Mouse (Mus musculus): Measurements from ENCODE around the gene Ces4a. TPM values are rescaled to one million over a fixed set of nuclear protein-coding genes. Genes with fewer than 3 reads are reported as not detected.
"Not testable (repeated sequence)": the region's sequence is repeated elsewhere in the genome, so short reads cannot be mapped to it uniquely, and the experiment has no call there.

The Ces4a gene
- total RNA-seq (2015), result not detected in 2 replicates
- not detected in 2 replicates for total RNA-seq (2017)

GRCm38 (mm10) chr8:105131509-105131908 is at the start of gene Ces4a:
Gene Ces4a (plus strand): TSS chr8:105131800.
- no peak for ATAC-seq (ENCODE audit: poor library complexity, severe bottlenecking)

- no peak for ATAC-seq (ENCODE audit: poor library complexity, severe bottlenecking)
Observed at GRCm38 (mm10) chr8:105083449-105084050, 48.0 kb upstream of the Ces4a start, which contains the start of gene Ces3b. Gene Ces3b (plus strand): TSS chr8:105083753.

GRCm38 (mm10) chr8:105088166-105088565 is 43.4 kb upstream of the Ces4a start:
- not testable (repeated sequence) for ATAC-seq (ENCODE audit: poor library complexity, severe bottlenecking)

DNA sequence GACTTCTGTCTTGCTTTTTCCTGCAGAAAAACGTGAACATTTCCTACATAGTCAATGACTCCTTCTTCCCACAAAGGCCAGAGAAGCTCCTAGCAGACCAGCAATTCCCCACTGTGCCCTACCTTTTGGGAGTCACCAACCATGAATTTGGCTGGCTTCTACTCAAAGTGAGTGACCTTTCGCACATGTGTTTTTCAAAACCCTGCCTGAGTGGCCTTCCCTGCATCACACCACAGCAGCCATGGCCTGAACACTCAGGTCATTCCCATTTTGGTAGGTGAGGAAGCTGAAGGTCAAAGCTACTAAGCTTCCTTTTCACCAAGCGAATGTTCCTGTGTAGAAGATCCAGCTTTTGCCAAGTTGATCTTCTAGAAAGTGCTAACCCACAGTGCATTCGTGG is 43.0 kb upstream of the Ces4a start:
- no peak for ATAC-seq (ENCODE audit: poor library complexity, severe bottlenecking)

DNA sequence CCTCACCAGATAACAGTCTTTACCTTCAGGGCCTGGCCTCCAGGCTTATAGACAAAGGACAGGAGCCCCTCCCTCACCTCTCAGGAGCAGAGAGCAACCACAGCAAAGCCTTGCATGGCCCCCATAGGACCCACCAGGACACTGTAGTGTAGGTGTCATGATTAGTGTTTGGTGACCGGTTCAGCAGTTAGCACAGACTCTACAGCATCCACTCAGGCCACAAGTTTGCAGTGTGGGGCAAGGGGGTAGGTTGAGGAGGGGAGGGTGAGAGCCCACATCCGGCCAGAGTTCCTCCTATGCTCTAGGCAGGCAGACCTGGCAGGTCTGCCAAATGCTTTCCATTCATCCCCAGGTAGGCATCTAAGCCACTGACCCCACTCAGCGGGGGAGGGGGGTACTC is 37.6 kb upstream of the Ces4a start:
- ATAC-seq (ENCODE audit: poor library complexity, severe bottlenecking), result no peak

GRCm38 (mm10) chr8:105102101-105102785 is 29.4 kb upstream of the Ces4a start:
- not testable (repeated sequence) for ATAC-seq (ENCODE audit: poor library complexity, severe bottlenecking)

DNA sequence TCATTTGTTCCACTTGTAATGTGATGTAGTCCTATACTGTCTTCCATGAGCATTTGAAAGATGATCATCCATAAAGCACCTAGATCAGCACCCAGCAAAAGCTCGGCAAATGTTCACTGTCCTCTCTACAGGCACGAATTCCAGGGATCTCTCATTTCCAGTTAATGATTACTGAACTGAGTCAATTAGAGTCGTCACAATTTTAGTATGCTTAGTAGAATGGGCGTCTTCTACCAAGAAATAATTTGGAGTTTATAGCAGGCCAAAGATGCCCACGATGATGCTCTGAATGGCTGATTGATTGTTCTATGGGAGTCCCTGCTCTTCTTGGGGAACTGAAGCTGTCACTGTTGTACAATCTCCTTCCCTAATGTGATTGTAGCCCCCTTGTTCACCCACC is 27.9 kb upstream of the Ces4a start:
- ATAC-seq (ENCODE audit: poor library complexity, severe bottlenecking), result not testable (repeated sequence)

- no peak for ATAC-seq (ENCODE audit: poor library complexity, severe bottlenecking)
Observed at GRCm38 (mm10) chr8:105104220-105104619, 27.4 kb upstream of the Ces4a start.

- ATAC-seq (ENCODE audit: poor library complexity, severe bottlenecking), result no peak
Observed at GRCm38 (mm10) chr8:105129864-105130263, 1.7 kb upstream of the Ces4a start.

DNA sequence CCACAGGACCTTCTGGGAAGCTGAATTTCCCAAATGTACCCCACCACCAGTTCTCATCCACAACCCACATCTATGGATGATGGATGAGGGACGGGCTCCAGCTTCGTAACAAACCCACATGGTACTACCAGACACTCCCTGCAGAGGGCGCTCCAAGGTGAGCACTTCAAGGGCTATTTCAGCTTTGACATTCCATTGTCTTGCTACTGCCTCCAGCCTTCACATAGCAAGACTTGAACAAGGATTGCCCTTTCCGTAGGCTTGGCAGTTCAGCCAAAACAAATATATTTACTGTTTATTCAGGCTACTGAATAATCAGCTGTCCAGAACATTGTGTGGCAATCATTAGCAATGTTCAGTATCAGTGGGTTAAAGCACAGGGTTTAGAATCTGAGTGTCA is 6.8 kb downstream of the Ces4a start:
- peak; percentile 84 for ATAC-seq (ENCODE audit: poor library complexity, severe bottlenecking)

DNA sequence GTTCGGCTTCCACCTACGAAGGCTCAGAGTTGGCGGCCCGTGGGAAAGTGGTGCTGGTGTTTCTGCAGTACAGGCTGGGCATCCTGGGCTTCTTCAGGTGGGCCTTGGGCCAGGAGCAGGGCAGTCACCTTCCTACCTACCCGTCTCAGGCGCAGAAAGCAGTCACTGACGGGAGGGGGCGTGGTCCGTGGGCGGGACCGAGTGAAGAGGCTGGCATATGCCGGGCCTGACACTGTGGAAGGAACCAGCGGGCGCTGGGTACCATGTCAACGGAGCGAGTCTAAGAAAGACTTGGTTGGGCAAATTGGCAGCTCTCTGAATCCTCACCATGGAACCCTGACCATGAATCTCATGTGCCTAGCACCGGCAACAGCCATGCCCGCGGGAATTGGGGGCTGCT is 10.8 kb downstream of the Ces4a start:
- ATAC-seq (ENCODE audit: poor library complexity, severe bottlenecking), result 0 out of 2 replicates have a peak, but pooled peaks have one; percentile 38

DNA sequence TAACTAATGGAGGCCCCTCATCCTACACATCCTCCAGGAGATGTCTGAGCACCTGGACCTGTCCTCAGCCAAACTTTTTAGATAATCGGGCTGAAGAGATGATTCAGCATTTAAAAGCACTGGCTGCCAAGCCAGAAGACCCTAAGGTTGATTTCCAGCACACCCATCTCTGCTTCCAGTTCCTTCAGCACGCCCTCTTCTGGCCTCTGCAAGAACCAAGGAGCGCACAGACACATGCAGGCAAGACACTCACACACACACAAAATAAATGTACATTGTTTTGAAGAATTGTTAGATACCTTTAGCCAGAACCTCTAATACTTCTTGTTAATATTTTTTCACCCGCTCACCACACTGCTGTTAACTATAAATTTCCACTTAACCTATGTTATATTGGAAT is 20.1 kb downstream of the Ces4a start:
- ATAC-seq (ENCODE audit: poor library complexity, severe bottlenecking), result no peak

GRCm38 (mm10) chr8:105152623-105153398 is 21.2 kb downstream of the Ces4a start:
- ATAC-seq (ENCODE audit: poor library complexity, severe bottlenecking), result no peak

DNA sequence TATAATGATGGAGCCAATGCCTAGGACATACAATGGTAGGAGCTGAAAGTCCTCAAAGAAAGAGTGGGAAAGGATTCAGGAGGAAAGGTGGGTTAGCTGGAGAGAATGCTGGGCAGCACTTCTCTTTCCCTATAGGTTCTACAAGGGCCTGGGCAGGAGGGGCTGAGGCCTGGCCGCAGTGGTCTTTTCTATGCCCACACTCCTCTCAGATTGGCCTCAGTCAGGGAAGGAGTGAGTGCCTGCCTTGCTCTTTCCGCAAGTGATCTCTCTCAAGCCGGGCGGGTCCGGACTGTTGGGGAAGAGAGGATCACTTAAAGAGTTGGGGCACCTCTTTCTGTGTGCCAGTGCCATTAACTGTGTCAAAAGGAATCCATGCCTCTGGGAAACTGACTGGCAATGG is 22.7 kb downstream of the Ces4a start:
- no peak for ATAC-seq (ENCODE audit: poor library complexity, severe bottlenecking)

DNA sequence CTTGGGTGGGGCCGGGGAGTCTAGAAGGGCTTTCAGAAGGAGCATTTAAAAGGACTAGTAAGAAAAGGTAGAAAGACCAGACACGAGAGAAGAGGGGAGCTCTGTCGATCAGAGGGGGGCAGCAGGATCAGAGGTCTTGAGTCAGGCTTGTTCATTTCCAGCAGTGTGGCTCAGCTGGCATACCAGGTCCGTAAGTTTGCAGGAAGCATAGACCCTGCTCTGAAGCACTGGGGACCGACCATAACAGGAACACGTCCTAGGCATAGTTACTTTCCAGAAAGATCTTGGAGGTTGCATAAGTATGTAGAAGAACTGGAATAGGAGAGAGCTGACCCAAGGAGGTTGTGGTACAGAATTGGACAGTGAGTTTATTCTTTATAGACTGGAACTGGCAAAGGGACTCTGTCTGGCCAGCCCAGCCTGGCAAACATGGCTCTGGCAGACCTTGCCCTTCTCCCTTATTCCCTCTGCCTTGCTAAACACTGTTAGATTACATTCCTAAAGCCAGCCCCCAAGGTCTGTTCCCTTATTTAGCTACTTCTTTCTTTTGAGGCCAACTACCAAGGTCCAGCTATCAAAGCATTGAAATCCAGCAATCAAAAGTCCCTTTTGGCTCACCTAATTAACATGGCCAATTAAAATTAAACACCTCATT is 23.6 kb downstream of the Ces4a start:
- ATAC-seq (ENCODE audit: poor library complexity, severe bottlenecking), result no peak

GRCm38 (mm10) chr8:105157555-105157954 is 26.0 kb downstream of the Ces4a start:
- peak; percentile 92 for ATAC-seq (ENCODE audit: poor library complexity, severe bottlenecking)

DNA sequence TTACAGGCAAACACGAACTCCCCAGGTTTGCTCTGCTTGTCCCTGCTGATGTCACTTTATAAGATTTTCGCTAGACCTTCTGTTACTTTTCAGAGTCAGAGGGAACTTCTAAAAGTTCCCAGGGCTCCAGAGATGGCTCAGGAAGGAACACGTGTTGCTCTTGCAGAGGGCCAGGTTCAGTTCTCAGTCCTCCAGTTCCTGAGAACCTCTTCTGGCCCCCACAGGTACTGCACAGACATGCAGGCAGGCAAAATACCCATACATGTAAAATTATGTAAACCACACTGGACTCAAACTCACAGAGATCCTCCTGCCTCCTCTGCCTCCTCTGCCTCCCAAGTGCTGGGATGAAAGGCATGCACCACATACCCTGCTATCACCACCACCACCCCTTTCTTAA is 26.5 kb downstream of the Ces4a start:
- peak; percentile 26; the same call in 1 of the 2 replicates for ATAC-seq (ENCODE audit: poor library complexity, severe bottlenecking)

DNA sequence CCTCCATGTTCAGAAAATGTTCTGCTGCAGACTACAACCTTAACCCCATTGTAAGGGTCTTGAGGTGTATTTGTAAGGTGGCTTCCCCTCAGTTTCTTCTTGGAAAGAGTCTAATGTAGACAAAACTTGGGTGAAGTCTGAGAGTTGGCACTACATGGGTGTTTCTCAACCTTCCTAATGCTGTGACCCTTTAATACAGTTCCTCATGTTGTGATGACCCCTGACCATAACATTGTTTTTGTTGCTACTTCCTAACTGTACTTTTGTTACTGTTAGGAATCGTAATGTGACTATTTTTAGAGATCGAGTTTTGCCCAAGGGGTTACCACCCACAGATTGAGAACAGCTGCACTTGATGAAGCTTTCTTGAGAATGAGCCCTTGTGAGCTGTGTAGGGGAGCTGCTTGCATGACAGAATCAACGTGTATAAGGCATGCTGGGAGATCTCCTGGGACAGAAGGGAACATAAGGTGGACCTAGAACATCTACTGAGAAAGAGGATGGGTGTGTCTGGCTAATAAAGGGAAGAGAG is 29.6 kb downstream of the Ces4a start:
- ATAC-seq (ENCODE audit: poor library complexity, severe bottlenecking), result no peak

DNA sequence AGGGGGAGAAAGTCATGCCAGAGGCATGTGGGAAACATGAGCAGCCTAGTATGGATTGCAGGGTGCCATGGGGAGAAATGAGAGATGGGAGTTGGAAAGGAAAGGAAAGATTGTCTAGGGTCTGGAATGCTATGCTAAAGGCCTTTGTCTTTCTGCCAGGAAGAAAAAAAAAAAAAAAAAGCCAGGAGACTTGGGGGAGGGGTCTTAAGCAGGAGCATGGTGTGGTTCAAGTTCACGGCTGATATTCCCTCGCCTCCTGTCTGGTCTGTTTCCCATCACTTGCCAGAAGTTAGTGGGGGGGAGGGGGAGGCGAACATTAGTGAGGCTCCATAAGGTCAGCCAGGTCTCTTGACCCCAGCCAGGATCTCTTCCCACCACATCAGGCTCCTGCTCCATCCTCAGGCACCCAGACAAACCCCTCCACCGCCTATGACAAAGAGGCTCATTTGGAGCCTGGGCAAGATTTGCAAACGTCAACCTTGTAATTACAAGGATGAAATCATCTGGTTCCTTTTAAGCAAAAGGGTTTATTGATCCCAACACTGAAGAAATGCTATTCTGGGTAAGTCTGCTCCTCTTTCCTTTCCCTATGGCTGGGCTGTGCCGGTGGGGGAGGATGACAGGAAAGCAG is 32.8 kb downstream of the Ces4a start:
- no peak for ATAC-seq (ENCODE audit: poor library complexity, severe bottlenecking)

- ATAC-seq (ENCODE audit: poor library complexity, severe bottlenecking), result no peak
Observed at GRCm38 (mm10) chr8:105165191-105165590, 33.6 kb downstream of the Ces4a start.

Data from megakaryocyte, adult 5-6 weeks (primary cell).